Mouse (Mus musculus) hindbrain, embryonic 10.5 days (tissue): ENCODE measurements around the gene Mecr. TPM values are rescaled to one million over a fixed set of nuclear protein-coding genes. Genes with fewer than 3 reads are reported as not detected.

Experiments used
- DNase-seq: peaks from one replicate; pipeline ENCODE4 v3.0.0-alpha.2; 2017; ENCODE audit warnings: low spot score
- H3K27ac ChIP-seq: fragments of 300-500 bp; sonication (generic); 2 replicates; pipeline ENCODE4 v1.5.1; 2016; ENCODE audit warnings: mild to moderate bottlenecking, moderate library complexity
- H3K27me3 ChIP-seq: fragments of 300-500 bp; sonication (generic); 2 replicates; pipeline ENCODE4 v1.6.1; 2016; ENCODE audit warnings: mild to moderate bottlenecking; ENCODE audit not compliant: poor library complexity, insufficient read depth, severe bottlenecking
- H3K36me3 ChIP-seq: fragments of 300-500 bp; sonication (generic); 2 replicates; pipeline ENCODE4 v1.6.1; 2016; ENCODE audit warnings: mild to moderate bottlenecking, moderate library complexity
- H3K4me1 ChIP-seq: fragments of 300-500 bp; sonication (generic); replicated peaks from 2 replicates; pipeline ENCODE4 v1.6.1; 2016; ENCODE audit warnings: mild to moderate bottlenecking
- H3K4me3 ChIP-seq: fragments of 300-500 bp; sonication (generic); 2 replicates; pipeline ENCODE4 v1.5.1; 2016; ENCODE audit warnings: mild to moderate bottlenecking, moderate library complexity
- H3K9me3 ChIP-seq: fragments of 300-500 bp; sonication (generic); 2 replicates; pipeline ENCODE4 v1.6.1; 2016; ENCODE audit warnings: mild to moderate bottlenecking, moderate library complexity
- WGBS: fragments of 180-500 bp; shearing (Covaris S2); methylation state at CpG from one replicate; pipeline ENCODE4 v1.1.7; 2016; 5-methylcytosine and 5-hydroxymethylcytosine counted together
- polyA plus RNA-seq: library from polyadenylated mRNA; unstranded; fragments of >200 nt; fragmentation: Nextera tagmentation; extraction: Ambion mirVana; gene quantifications from 2 replicates; pipeline ENCODE4 v1.2.1, GENCODE M21; 2016

Gene Mecr
- polyA plus RNA-seq, 1 experiment from 2014 or later = 47.0 TPM

DNA sequence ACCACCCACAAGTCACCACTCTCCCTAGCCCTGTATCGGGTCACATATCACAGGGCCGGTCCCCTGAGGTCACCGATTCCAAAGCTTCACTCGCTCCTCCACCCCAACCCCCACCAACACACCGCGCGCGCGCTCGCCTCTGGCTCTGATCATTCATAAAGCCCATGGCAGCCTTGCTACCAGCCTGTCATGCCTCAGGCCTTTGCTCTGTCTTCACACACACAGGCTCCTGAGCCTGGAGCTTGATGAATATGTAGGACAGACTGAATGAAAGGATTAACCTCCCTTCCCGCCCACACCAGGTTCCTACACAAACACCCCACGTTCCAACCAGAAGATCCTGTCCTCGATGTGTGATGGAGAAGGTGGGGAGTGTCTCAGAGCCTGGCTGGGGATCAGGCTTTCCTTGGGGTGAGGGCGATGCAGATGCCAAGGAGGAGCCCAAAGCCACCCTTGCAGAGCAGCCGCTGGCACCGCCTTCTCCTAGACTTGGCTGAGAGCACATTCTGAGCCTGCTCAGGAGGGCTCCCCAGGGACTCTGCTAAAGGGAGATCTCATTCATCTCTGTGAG is 22.0 kb upstream of the Mecr start:
- peaks cover 12% of the 10 kb centered on the region; the same call in 1 of the 2 replicates for H3K27me3 ChIP-seq
- WGBS = 33% methylated on average over 16 of the region's 16 CpGs
- H3K36me3 ChIP-seq = peaks cover 17% of the 10 kb centered on the region

DNA sequence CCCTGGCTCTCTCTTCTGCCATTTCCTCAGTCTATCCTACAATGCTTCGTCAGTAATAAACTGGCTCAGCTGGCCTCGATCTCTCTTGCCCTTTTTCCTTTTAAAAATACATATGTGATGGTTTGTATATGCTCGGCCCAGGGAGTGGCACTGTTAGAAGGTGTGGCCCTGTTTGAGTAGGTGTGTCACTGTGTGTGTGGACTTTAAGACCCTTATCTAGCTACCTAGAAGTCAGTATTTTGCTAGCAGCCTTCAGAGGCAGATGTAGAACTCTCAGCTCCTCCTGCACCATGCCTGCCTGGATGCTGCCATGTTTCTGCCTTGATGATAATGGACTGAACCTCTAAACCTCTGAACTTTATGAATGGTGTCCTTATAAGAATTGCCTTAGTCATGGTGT is 20.7 kb upstream of the Mecr start:
- H3K4me1 ChIP-seq = peaks cover 61% of the 10 kb centered on the region
- no peaks in the 10 kb centered on the region for H3K9me3 ChIP-seq
- H3K4me3 ChIP-seq = no peak overlapping the region
- 91% methylated on average over 3 of the region's 3 CpGs for WGBS
- H3K27me3 ChIP-seq = peaks cover 12% of the 10 kb centered on the region; the same call in 1 of the 2 replicates
- H3K27ac ChIP-seq = no peak overlapping the region
- no peak for DNase-seq
- H3K36me3 ChIP-seq = peaks cover 17% of the 10 kb centered on the region

More for the DNA sequence above, 22.0 kb upstream of the Mecr start:
- Histone ChIP-seq H3K9me3 (no peaks in the 10 kb centered on the region), H3K4me1 (peaks cover 48% of the 10 kb centered on the region), H3K4me3 (no peak overlapping the region; the same call in 1 of the 2 replicates), H3K27ac (peak overlapping the region; percentile 68)
- peak; percentile 43 for DNase-seq

DNA sequence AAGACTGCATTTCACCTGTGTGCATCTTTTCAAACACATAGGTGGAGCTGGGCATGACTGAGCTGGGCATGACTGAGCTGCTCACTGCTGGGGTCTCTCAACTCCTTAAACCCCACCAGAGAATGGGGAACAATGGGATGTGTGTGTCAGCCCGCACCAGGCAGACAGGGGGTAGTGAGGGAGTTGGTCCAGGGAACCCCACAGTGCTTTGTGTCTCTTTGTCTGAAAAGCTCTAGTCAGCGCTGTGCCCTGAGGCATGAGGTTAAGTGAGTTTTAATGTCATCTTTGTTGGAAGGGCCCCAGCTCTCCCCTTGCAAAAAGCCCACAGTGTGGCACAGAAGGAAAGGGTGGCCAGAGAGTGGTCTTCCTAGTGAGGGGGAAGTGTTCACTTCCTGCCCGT is 18.3 kb upstream of the Mecr start:
- no peak for DNase-seq
- WGBS = 17% methylated on average over 3 of the region's 3 CpGs
- Histone ChIP-seq H3K4me1 (peaks cover 73% of the 10 kb centered on the region), H3K36me3 (peaks cover 5% of the 10 kb centered on the region; the same call in 1 of the 2 replicates), H3K9me3 (no peaks in the 10 kb centered on the region), H3K27me3 (peaks cover 3% of the 10 kb centered on the region; the same call in 1 of the 2 replicates), H3K4me3 (no peak overlapping the region), H3K27ac (peak overlapping the region; percentile 77)

DNA sequence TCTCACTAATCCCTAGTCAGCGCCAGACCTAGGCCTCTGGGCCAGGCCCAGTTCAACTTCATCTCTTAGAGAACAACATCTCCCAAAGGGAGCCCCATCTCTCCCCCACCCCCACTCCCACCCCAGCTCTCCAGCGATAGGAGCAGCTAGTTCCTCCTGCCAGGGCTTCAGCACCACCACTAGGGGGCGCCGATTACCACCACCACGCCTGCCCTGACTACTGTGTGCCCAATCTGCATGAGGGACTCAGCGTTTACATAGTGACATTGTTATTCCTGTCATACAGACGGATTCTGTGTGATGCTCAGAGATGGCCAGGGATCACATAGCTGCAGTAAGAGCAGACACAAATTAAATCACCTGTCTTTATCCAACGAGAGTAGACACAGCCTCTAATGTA is 17.4 kb upstream of the Mecr start:
- Histone ChIP-seq H3K4me1 (peaks cover 73% of the 10 kb centered on the region), H3K27me3 (no peaks in the 10 kb centered on the region; the same call in 1 of the 2 replicates), H3K27ac (peak overlapping the region; percentile 77)

DNA sequence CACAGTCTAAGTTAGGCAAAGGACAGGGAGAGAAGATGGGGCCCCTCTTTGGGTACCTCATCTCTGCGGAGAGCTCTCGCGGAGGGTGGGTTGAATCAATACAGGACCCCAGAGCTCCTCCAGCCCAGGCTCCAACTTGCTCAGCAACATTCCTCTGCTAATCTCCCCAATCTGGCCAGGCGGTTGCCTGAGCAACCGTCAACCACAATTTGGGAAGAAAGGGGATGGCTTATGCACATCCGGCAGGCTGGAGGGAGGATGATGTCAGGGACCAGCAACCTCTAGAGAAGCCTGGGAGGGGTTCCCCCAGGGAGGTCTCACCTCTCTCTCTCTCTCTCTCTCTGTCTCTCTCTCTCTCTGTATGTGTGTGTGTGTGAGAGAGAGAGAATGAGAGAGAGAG is 16.4 kb upstream of the Mecr start:
- H3K27me3 ChIP-seq = no peaks in the 10 kb centered on the region; the same call in 1 of the 2 replicates
- 16% methylated on average over 6 of the region's 6 CpGs for WGBS
- peaks cover 71% of the 10 kb centered on the region for H3K4me1 ChIP-seq
- H3K36me3 ChIP-seq = peaks cover 5% of the 10 kb centered on the region; the same call in 1 of the 2 replicates
- peak overlapping the region; percentile 70 for H3K27ac ChIP-seq
- DNase-seq = peak; percentile 68
- no peaks in the 10 kb centered on the region for H3K9me3 ChIP-seq
- peak overlapping the region; percentile 23; the same call in 1 of the 2 replicates for H3K4me3 ChIP-seq

More for the DNA sequence above, 17.4 kb upstream of the Mecr start:
- DNase-seq = no peak
- H3K4me3 ChIP-seq = no peak overlapping the region
- 43% methylated on average over 8 of the region's 8 CpGs for WGBS
- peaks cover 5% of the 10 kb centered on the region; the same call in 1 of the 2 replicates for H3K36me3 ChIP-seq
- no peaks in the 10 kb centered on the region for H3K9me3 ChIP-seq

DNA sequence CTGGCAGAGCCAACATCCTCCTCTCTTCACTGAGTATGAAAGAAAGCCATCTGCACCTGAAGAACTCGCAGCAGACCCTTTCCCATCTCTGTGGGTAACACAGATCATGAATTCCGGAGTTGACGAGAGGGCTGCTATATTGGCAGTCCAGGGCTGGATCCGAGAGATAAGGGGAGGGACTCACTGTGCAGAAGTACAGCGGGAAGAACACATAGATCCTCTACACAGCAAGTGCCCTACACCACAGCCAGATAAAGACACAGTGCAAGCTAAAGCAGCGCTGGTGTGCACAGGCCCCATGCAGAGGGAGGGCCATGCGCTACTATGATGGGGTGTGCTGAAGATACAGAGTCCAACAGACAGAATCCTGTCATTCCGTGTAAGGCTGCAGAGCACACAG is 14.1 kb upstream of the Mecr start:
- H3K27me3 ChIP-seq = no peaks in the 10 kb centered on the region; the same call in 1 of the 2 replicates
- H3K27ac ChIP-seq = peak overlapping the region; percentile 1; the same call in 1 of the 2 replicates
- peaks cover 87% of the 10 kb centered on the region for H3K4me1 ChIP-seq
- H3K36me3 ChIP-seq = no peaks in the 10 kb centered on the region
- WGBS = 82% methylated on average over 8 of the region's 8 CpGs
- H3K9me3 ChIP-seq = no peaks in the 10 kb centered on the region
- no peak overlapping the region for H3K4me3 ChIP-seq
- DNase-seq = no peak

DNA sequence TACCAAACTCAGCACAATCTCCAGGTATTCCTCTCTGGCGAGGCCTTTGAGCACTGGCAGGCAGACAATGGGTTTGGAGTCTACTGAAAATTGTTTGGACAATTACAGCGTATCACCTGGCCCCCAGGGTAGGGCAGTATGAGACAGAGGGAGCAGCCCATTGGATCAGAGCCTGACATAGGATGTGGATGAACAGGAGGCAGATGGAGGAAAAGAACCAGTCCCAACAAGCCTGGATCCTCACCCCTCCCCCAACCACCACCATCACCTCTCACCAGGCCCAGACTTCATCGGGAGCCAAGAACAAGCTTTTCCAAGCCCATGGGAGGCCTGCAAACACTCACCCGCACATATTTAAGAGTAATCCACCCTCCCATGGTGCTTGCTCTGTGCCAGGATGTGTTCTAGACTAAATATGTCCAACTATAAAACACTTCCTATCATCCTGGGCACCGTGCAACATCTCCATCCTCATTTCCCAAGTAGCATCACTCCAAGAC is 11.7 kb upstream of the Mecr start:
- no peak for DNase-seq
- Histone ChIP-seq H3K9me3 (no peaks in the 10 kb centered on the region), H3K4me3 (no peak overlapping the region), H3K36me3 (no peaks in the 10 kb centered on the region), H3K27me3 (peaks cover 22% of the 10 kb centered on the region), H3K4me1 (peaks cover 83% of the 10 kb centered on the region), H3K27ac (peak overlapping the region; percentile 3; the same call in 1 of the 2 replicates)
- WGBS = 80% methylated on average over 5 of the region's 5 CpGs

DNA sequence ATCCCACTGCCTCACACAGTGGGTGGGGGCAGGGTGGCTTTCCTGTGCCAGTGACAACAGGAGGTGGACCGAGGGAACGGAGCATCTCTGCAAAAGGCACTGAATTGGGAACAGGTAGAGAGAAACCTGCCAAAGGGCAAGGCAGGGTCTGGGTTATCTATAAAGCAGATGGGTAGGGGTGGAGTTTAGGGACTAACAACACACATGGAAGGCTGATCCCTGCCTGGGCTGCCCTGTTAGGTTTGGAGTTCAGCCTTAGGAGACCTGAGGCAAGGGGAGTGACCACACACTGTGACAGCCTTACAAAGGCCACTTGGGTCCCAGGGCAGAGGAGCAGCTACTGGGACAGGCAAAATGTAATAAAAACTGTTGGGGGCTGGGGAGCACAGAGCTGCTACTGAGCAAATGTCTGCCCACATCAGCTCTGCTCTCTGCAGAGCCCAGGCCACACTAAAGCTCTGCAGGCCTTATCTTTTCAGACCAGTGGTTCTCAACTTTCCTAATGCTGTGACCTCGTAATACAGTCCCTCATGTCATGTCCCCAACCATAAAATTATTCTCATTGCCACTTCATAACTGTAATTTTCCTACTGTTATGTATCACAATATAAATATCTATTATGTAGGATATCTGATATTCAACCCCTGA is 10.4 kb upstream of the Mecr start:
- no peak overlapping the region for H3K4me3 ChIP-seq
- WGBS = 73% methylated on average over 3 of the region's 3 CpGs
- H3K9me3 ChIP-seq = no peaks in the 10 kb centered on the region
- no peak for DNase-seq
- peaks cover 83% of the 10 kb centered on the region for H3K4me1 ChIP-seq
- H3K27me3 ChIP-seq = peaks cover 35% of the 10 kb centered on the region
- no peaks in the 10 kb centered on the region for H3K36me3 ChIP-seq
- H3K27ac ChIP-seq = no peak overlapping the region

DNA sequence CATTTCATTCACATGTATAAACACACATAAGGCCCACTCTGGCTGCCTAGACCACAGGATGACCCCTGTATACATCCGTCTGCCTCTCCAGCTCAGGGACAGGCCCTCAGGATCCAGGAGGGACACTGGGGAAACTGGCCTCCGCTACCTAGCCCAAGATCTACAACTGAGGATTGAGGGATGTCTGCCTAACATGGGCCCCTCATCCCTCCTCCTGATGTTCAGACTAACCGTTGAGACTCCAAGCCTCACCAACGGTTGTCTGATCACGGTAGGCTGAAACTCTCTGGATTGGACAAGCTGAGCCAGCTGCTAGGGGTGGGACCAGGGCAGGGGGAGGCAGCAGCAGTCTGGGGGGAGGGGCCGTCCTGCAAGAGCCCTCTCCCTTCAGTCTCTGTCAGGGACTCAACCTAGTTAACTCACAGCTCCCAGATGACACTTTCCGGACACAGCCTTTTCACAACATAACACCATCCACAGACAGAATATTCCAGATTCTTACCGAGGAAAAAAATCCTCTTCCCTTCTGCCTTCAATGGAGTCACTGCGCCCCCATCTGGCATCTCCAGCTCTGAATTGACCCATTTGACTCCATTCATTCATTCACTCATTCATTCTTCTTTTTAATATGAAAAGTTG is 9.2 kb upstream of the Mecr start:
- H3K4me3 ChIP-seq = no peak overlapping the region
- peaks cover 45% of the 10 kb centered on the region for H3K27me3 ChIP-seq
- peaks cover 82% of the 10 kb centered on the region for H3K4me1 ChIP-seq
- no peaks in the 10 kb centered on the region for H3K36me3 ChIP-seq
- DNase-seq = no peak
- H3K9me3 ChIP-seq = no peaks in the 10 kb centered on the region
- 0 out of 2 replicates have a peak overlapping the region, but pooled peaks have one; percentile 30 for H3K27ac ChIP-seq
- 29% methylated on average over 9 of the region's 9 CpGs for WGBS

DNA sequence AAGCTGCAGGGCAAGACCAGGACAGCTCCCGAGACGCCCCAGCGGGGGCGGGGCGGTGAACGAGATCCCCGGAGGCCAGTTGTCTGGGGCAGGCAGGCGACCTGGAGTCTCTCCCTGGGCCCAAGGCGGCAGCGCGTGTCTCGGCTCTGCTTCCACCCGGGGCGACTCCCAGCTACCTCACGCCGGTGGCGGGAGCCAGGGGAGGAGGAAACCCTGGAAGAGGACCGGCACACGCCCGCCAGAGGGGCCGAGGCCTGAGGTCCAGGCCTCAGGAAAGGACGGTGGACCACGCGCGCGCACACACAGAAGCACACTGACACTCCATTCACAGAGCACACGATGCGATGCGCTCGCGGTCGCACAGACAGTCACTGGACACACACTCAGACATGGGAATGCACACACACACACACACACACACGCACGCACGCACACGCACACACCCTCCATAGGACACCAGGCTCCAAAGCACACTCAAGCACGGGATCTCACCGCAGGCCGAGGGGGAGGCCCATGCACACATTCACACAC is 6.9 kb upstream of the Mecr start:
- 1% methylated on average over 39 of the region's 39 CpGs for WGBS
- H3K27me3 ChIP-seq = peaks cover 68% of the 10 kb centered on the region
- DNase-seq = peak; percentile 53
- H3K27ac ChIP-seq = peak overlapping the region; percentile 87
- H3K4me3 ChIP-seq = peak overlapping the region; percentile 75
- H3K36me3 ChIP-seq = no peaks in the 10 kb centered on the region
- peaks cover 60% of the 10 kb centered on the region for H3K4me1 ChIP-seq
- no peaks in the 10 kb centered on the region for H3K9me3 ChIP-seq

DNA sequence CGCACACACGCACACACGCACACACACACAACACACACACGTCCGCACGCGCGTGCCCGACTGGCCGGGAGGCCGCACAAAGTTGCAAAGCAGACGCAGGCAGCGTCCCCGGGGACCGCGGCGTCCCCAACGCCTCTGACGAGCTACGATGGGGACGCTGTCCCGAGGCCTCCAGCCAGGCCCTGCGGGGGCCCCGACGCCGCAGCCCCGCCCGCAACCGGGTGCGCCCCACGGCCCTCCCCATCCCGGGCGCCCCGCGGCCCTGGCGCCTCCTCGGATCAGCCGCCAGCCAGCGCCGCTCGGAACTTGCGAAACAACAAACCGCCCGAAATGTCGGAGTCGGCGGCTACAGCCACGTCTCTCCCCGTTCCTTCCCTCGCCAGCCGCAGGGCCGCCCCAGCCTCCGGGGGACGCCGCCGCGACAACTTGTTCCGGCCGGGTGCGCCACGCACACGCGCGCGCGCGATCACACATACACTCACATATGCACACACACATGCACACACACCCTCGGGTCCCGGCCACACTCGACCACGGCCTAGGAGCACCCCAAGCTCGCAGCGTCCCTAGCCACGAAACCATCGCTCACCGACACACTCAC is 6.3 kb upstream of the Mecr start:
- H3K4me1 ChIP-seq = peaks cover 55% of the 10 kb centered on the region
- peak overlapping the region; percentile 87 for H3K27ac ChIP-seq
- no peaks in the 10 kb centered on the region for H3K9me3 ChIP-seq
- peak; percentile 68 for DNase-seq
- no peaks in the 10 kb centered on the region for H3K36me3 ChIP-seq
- H3K27me3 ChIP-seq = peaks cover 68% of the 10 kb centered on the region
- under 1% methylated on average over 76 of the region's 76 CpGs for WGBS
- H3K4me3 ChIP-seq = peak overlapping the region; percentile 75

DNA sequence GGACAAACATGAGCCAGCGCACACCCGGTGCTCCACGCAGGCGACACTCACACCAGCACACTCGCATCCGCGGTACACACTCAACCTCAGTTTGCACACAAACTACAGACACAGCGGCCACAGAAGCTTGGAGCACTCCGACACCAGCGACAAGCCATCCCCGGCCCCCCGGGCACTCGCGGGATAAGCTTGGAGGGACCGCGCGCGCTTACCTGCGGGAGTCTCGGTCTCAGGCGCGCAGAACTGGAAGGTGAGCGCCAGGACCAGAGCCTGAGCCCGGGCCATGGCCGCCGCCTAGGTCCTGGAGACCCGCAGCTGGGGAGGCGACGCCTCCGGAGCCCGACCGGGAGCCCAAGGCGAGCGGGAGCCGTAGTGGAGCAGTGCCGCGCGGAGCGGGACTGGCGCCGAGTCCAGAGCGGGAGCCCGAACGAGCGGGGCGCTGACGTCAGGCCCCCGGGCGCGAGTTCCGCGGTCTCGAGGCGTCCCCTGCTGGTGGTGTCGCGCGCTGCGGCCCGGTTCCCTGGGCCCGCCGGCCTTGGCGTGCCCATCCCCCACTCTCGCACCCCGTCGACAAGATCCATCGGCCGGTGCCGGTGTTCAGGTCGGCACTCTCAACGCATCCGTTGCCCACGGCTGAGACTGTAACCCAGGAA is 5.3 kb upstream of the Mecr start, which contains the start of gene Ptpru:
Gene Ptpru (minus strand): TSS at position 417 of the 653 bp plus-strand sequence.
- peak within 1 kb of the TSS; percentile 75 for H3K4me3 ChIP-seq
- H3K4me1 ChIP-seq = peaks cover 52% of the 10 kb centered on the region
- peaks cover 68% of the 10 kb centered on the region for H3K27me3 ChIP-seq
- peak; percentile 90 for DNase-seq
- H3K36me3 ChIP-seq = no peaks in the 10 kb centered on the region
- under 1% methylated on average over 72 of the region's 72 CpGs for WGBS
- H3K27ac ChIP-seq = peak within 1 kb of the TSS; percentile 87
- H3K9me3 ChIP-seq = no peaks in the 10 kb centered on the region
